ENCODE assay signal across 9 mouse cellular contexts in the genomic region with DNA sequence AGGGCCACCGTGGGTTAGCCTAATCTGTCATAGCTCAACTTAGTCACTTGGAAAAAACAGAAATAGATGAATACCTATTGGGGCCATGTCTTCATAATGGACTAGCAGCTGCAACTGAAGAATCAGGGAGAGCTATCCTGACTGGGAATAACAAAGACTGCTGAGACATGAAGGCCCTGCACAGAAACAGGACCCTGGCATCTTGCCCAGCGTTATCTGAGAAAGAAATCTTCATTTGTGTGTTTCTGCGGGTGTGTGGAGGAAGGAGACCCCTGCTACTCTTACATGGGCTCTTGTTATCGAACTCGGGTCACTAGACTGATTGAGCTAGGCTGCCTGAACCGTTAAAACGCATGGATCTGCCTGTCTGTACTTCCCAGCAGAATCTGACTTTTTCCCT. TPM values are rescaled to one million over a fixed set of nuclear protein-coding genes. Genes with fewer than 3 reads are reported as not detected.
DNase-seq lines count a peak whose midpoint lies in the region; ATAC-seq and TF ChIP-seq lines count a peak whose summit lies in the region.
"Had no signal": no experiment of that assay in that cellular context is flagged by ENCODE, and none has a peak within 500 bp of the region (broad histone marks: within the 10 kb centered on the region; RNA-seq: fewer than 3 reads in every experiment).

No protein-coding gene starts in this region.

- peak; percentile 90 for DNase-seq in heart, adult 11 months
- no peak for DNase-seq in heart, adult 8-10 months (ENCODE audit: low spot score)
- DNase-seq in CH12.LX (ENCODE audit: extremely low read depth) = no peak
- no peak for DNase-seq in forebrain, embryonic 10.5 days (ENCODE audit: extremely low spot score, low spot score)
- no peak for DNase-seq in left cerebral cortex, adult 18-20 months (ENCODE audit: low spot score in 2 of 2)
- no peak for DNase-seq in gastrocnemius, adult 8-10 months (ENCODE audit: low spot score in 2 of 2)

- no peak for ATAC-seq in limb, embryonic 13.5 days (ENCODE audit: low FRiP score, low read depth)
- no peak for ATAC-seq in stomach, embryonic 15.5 days (ENCODE audit: insufficient read depth, low FRiP score, low read depth)

- TF ChIP-seq POLR2A in CH12.LX (IDR thresholded peaks at IDR 0.05; ENCODE audit: low read depth, low read length) = no peak

- H3K4me3 ChIP-seq in CH12.LX (replicated peaks in 1 of 3; ENCODE audit: low read depth in 2 of 3, low read length in 2 of 3, poor library complexity in 1 of 3) = peak overlapping the region; percentile 81 to 92 (median 81)
- peak overlapping the region; percentile 70 for H3K4me3 ChIP-seq in forebrain, embryonic 10.5 days
- peak overlapping the region; percentile 63 for H3K4me3 ChIP-seq in limb, embryonic 13.5 days
- peak overlapping the region; percentile 76 for H3K4me3 ChIP-seq in stomach, embryonic 15.5 days (replicated peaks)

- peak overlapping the region; percentile 39 for H3K9ac ChIP-seq in CH12.LX (ENCODE audit: insufficient read depth, low read depth)
- peak overlapping the region; percentile 71 for H3K9ac ChIP-seq in limb, embryonic 13.5 days
- 0 out of 2 replicates have a peak overlapping the region, but pooled peaks have one; percentile 16 for H3K9ac ChIP-seq in stomach, embryonic 15.5 days

- no peak for TF ChIP-seq EP300 in CH12.LX (IDR thresholded peaks at IDR 0.05; ENCODE audit: low read length)

- H3K79me2 ChIP-seq in CH12.LX (replicated peaks; ENCODE audit: control insufficient read depth, extremely low read depth, insufficient read depth, poor library complexity, severe bottlenecking) = peaks cover 9% of the 10 kb centered on the region; the same call in 1 of the 2 replicates

- H3K27ac ChIP-seq in CH12.LX (ENCODE audit: insufficient read depth, low read depth) = no peak overlapping the region
- H3K27ac ChIP-seq in forebrain, embryonic 10.5 days = peak overlapping the region; percentile 97
- H3K27ac ChIP-seq in limb, embryonic 13.5 days = no peak overlapping the region
- no peak overlapping the region for H3K27ac ChIP-seq in stomach, embryonic 15.5 days

- H3K27me3 ChIP-seq in CH12.LX (replicated peaks) = no peaks in the 10 kb centered on the region
- H3K27me3 ChIP-seq in forebrain, embryonic 10.5 days (ENCODE audit: poor library complexity, severe bottlenecking) = no peaks in the 10 kb centered on the region
- H3K27me3 ChIP-seq in limb, embryonic 13.5 days = no peaks in the 10 kb centered on the region
- H3K27me3 ChIP-seq in stomach, embryonic 15.5 days (replicated peaks) = no peaks in the 10 kb centered on the region

- TF ChIP-seq CTCF in CH12.LX (conservative IDR thresholded peaks at IDR 0.05 in 1 of 2, IDR thresholded peaks at IDR 0.05 in 1 of 2; ENCODE audit: low read depth in 2 of 2, low read length in 2 of 2) = no peak

- dilution Hi-C loops in CH12.LX (cut with MboI; ENCODE audit: extremely low pct_ligation_motif_present, extremely low pct_unique_long_range_greater_than_20kb, low sequenced_read_pairs) = no loop called here

- no peak for TF ChIP-seq RAD21 in CH12.LX (IDR thresholded peaks at IDR 0.05; ENCODE audit: low read depth, low read length)

- 79% methylated on average over 7 of the region's 7 CpGs for WGBS in forebrain, embryonic 10.5 days
- 77% methylated on average over 7 of the region's 7 CpGs for WGBS in limb, embryonic 13.5 days
- WGBS in stomach, embryonic 15.5 days = 65% methylated on average over 7 of the region's 7 CpGs

- H3K4me1 ChIP-seq in CH12.LX (ENCODE audit: control insufficient read depth in 1 of 2, insufficient read depth in 2 of 2) = peaks cover 4 to 41% of the 10 kb centered on the region in 2 experiments
- peaks cover 18% of the 10 kb centered on the region for H3K4me1 ChIP-seq in forebrain, embryonic 10.5 days
- peaks cover 15% of the 10 kb centered on the region for H3K4me1 ChIP-seq in limb, embryonic 13.5 days
- H3K4me1 ChIP-seq in stomach, embryonic 15.5 days = peaks cover 16% of the 10 kb centered on the region

- in situ Hi-C loops in CH12.LX (cut with MboI; ENCODE audit: low pct_ligation_motif_present, low pct_unique_long_range_greater_than_20kb, low sequenced_read_pairs) = no loop called here

- peaks cover 5 to 35% of the 10 kb centered on the region in 2 experiments for H3K36me3 ChIP-seq in CH12.LX (replicated peaks in 1 of 2; ENCODE audit: control insufficient read depth in 1 of 2, insufficient read depth in 1 of 2, low read length in 1 of 2)
- peaks cover 34% of the 10 kb centered on the region for H3K36me3 ChIP-seq in forebrain, embryonic 10.5 days (replicated peaks)
- peaks cover 12% of the 10 kb centered on the region for H3K36me3 ChIP-seq in limb, embryonic 13.5 days
- H3K36me3 ChIP-seq in stomach, embryonic 15.5 days = peaks cover 4% of the 10 kb centered on the region; the same call in 1 of the 2 replicates

- peak overlapping the region; percentile 45 for H3K4me2 ChIP-seq in CH12.LX (ENCODE audit: insufficient read depth, low read depth, poor library complexity, severe bottlenecking)
- H3K4me2 ChIP-seq in limb, embryonic 13.5 days (replicated peaks) = peak overlapping the region; percentile 73
- peak overlapping the region; percentile 78 for H3K4me2 ChIP-seq in stomach, embryonic 15.5 days

- H3K9me3 ChIP-seq in CH12.LX (replicated peaks; ENCODE audit: low read length) = no peaks in the 10 kb centered on the region
- H3K9me3 ChIP-seq in forebrain, embryonic 10.5 days = no peaks in the 10 kb centered on the region
- no peaks in the 10 kb centered on the region for H3K9me3 ChIP-seq in limb, embryonic 13.5 days
- H3K9me3 ChIP-seq in stomach, embryonic 15.5 days = no peaks in the 10 kb centered on the region

TF ChIP-seq in CH12.LX, 34 proteins besides CTCF, POLR2A, EP300 and RAD21 (continues in another document):
- TF ChIP-seq GABPA (IDR thresholded peaks at IDR 0.05; ENCODE audit: insufficient replicate concordance, low read depth, low read length) = no peak
- TF ChIP-seq TBP (conservative IDR thresholded peaks at IDR 0.05; ENCODE audit: low read depth, low read length) = no peak
- no peak for TF ChIP-seq POLR2AphosphoS2 (IDR thresholded peaks at IDR 0.05; ENCODE audit: low read depth, low read length)
- TF ChIP-seq ZMIZ1 (IDR thresholded peaks at IDR 0.05; ENCODE audit: low read depth, low read length) = no peak
- no peak for TF ChIP-seq HCFC1 (IDR thresholded peaks at IDR 0.05; ENCODE audit: low read depth, low read length)
- TF ChIP-seq USF2 (conservative IDR thresholded peaks at IDR 0.05; ENCODE audit: low read depth, low read length) = no peak
- TF ChIP-seq RCOR1 (conservative IDR thresholded peaks at IDR 0.05; ENCODE audit: low read depth, low read length) = no peak

RNA-seq across cellular contexts. Expression of a gene that starts 1.1 kb away (rescaled TPM):
- total RNA-seq in heart, adult 8-10 months (2022) = 10 to 100 TPM; 42.0 to 48.4 (median 43.4) TPM
- total RNA-seq in CH12.LX (2012; rRNA removed) (30.3 and 31.4 TPM in 2 replicates), CH12.LX (2014; rRNA removed) (15.6 and 20.1 TPM in 2 replicates)
- 80.0 and 86.1 TPM in 2 replicates for polyA plus RNA-seq in CH12.LX (2012; ENCODE audit: insufficient read length, low read depth)
- polyA plus RNA-seq in forebrain, embryonic 10.5 days (2016; fragmentation: Nextera tagmentation; extraction: Ambion mirVana) = 181 and 183 TPM in 2 replicates
- 127 and 132 TPM in 2 replicates for polyA plus RNA-seq in limb, embryonic 13.5 days (2015; fragmentation: Nextera tagmentation; extraction: Ambion mirVana)
- polyA plus RNA-seq in stomach, embryonic 15.5 days (2015; fragmentation: Nextera tagmentation; extraction: Ambion mirVana) = 96.3 and 96.9 TPM in 2 replicates
- 10 to 100 TPM; 80.1 to 80.6 TPM for total RNA-seq in left cerebral cortex, adult 18-20 months (2021)
- total RNA-seq in gastrocnemius, adult 8-10 months (2022) = 10 to 100 TPM; 17.6 to 20.9 (median 19.1) TPM

RNA-seq across cellular contexts. Expression of a gene that starts 21.4 kb away (rescaled TPM):
- total RNA-seq in heart, adult 8-10 months (2022) = 10 to 100 TPM; 18.4 to 23.2 (median 21.9) TPM
- total RNA-seq in CH12.LX (2012; rRNA removed) (33.1 and 38.1 TPM in 2 replicates), CH12.LX (2014; rRNA removed) (34.6 and 38.0 TPM in 2 replicates)
- polyA plus RNA-seq in CH12.LX (2012; ENCODE audit: insufficient read length, low read depth) = 43.0 and 43.8 TPM in 2 replicates
- polyA plus RNA-seq in forebrain, embryonic 10.5 days (2016; fragmentation: Nextera tagmentation; extraction: Ambion mirVana) = 77.6 and 80.0 TPM in 2 replicates
- polyA plus RNA-seq in limb, embryonic 13.5 days (2015; fragmentation: Nextera tagmentation; extraction: Ambion mirVana) = 70.5 and 70.6 TPM in 2 replicates
- 69.2 and 75.8 TPM in 2 replicates for polyA plus RNA-seq in stomach, embryonic 15.5 days (2015; fragmentation: Nextera tagmentation; extraction: Ambion mirVana)
- 10 to 100 TPM; 57.9 to 58.0 TPM for total RNA-seq in left cerebral cortex, adult 18-20 months (2021)
- total RNA-seq in gastrocnemius, adult 8-10 months (2022) = 1 to 10 TPM; 5.9 to 9.7 (median 7.9) TPM

RNA-seq across cellular contexts. Expression of a gene that starts 27.5 kb away (rescaled TPM):
- not detected for total RNA-seq in heart, adult 8-10 months (2022)
- total RNA-seq in CH12.LX (2012; rRNA removed) = not detected in 2 replicates
- total RNA-seq in CH12.LX (2014; rRNA removed) = not detected in 2 replicates
- not detected in 2 replicates for polyA plus RNA-seq in CH12.LX (2012; ENCODE audit: insufficient read length, low read depth)
- polyA plus RNA-seq in forebrain, embryonic 10.5 days (2016; fragmentation: Nextera tagmentation; extraction: Ambion mirVana) = not detected in 2 replicates
- polyA plus RNA-seq in limb, embryonic 13.5 days (2015; fragmentation: Nextera tagmentation; extraction: Ambion mirVana) = not detected in 2 replicates
- polyA plus RNA-seq in stomach, embryonic 15.5 days (2015; fragmentation: Nextera tagmentation; extraction: Ambion mirVana) = not detected in 2 replicates
- not detected for total RNA-seq in left cerebral cortex, adult 18-20 months (2021)
- total RNA-seq in gastrocnemius, adult 8-10 months (2022) = not detected
- total RNA-seq: heart, postnatal 10 days had no signal

RNA-seq across cellular contexts. Expression of a gene that starts 28.3 kb away (rescaled TPM):
- 1 to 10 TPM in 3 of 4 experiments, under 1 TPM in 1; 0.90 to 3.5 (median 2.2) TPM for total RNA-seq in heart, adult 8-10 months (2022)
- total RNA-seq in CH12.LX (2012; rRNA removed) (not detected in 2 replicates), CH12.LX (2014; rRNA removed) (not detected in 2 replicates)
- not detected in 2 replicates for polyA plus RNA-seq in CH12.LX (2012; ENCODE audit: insufficient read length, low read depth)
- polyA plus RNA-seq in forebrain, embryonic 10.5 days (2016; fragmentation: Nextera tagmentation; extraction: Ambion mirVana) = not detected in 2 replicates
- polyA plus RNA-seq in limb, embryonic 13.5 days (2015; fragmentation: Nextera tagmentation; extraction: Ambion mirVana) = not detected in 2 replicates
- 0.19 TPM in 1 of 2 replicates, not detected in the other for polyA plus RNA-seq in stomach, embryonic 15.5 days (2015; fragmentation: Nextera tagmentation; extraction: Ambion mirVana)
- total RNA-seq in left cerebral cortex, adult 18-20 months (2021) = not detected
- not detected for total RNA-seq in gastrocnemius, adult 8-10 months (2022)
- total RNA-seq: heart, postnatal 10 days had no signal

RNA-seq across cellular contexts. Expression of a gene that starts 51.5 kb away (rescaled TPM):
- total RNA-seq in heart, adult 8-10 months (2022) = not detected
- total RNA-seq in CH12.LX (2012; rRNA removed) (17.9 TPM in 2 replicates), CH12.LX (2014; rRNA removed) (25.1 and 26.1 TPM in 2 replicates)
- polyA plus RNA-seq in CH12.LX (2012; ENCODE audit: insufficient read length, low read depth) = 19.9 and 24.1 TPM in 2 replicates
- 0.07 TPM in 1 of 2 replicates, not detected in the other for polyA plus RNA-seq in forebrain, embryonic 10.5 days (2016; fragmentation: Nextera tagmentation; extraction: Ambion mirVana)
- not detected in 2 replicates for polyA plus RNA-seq in limb, embryonic 13.5 days (2015; fragmentation: Nextera tagmentation; extraction: Ambion mirVana)
- 1.2 and 1.3 TPM in 2 replicates for polyA plus RNA-seq in stomach, embryonic 15.5 days (2015; fragmentation: Nextera tagmentation; extraction: Ambion mirVana)
- not detected for total RNA-seq in left cerebral cortex, adult 18-20 months (2021)
- not detected for total RNA-seq in gastrocnemius, adult 8-10 months (2022)
- total RNA-seq: heart, postnatal 10 days had no signal

Comparison
In these comparisons a context has a peak if more than half of its experiments do, and no peak if none do; other contexts are left out.
1. H3K9ac ChIP-seq: peak in every context shown above with its lines; median percentile 71 in limb, embryonic 13.5 days; 39 in CH12.LX; 16 in stomach, embryonic 15.5 days.